Mouse (Mus musculus): ENCODE data around the gene St6galnac6.

- TF ChIP-seq POLR2A (IDR thresholded peaks at IDR 0.05; ENCODE audit: low read depth, low read length) (no peak), CTCF (IDR thresholded peaks at IDR 0.05; ENCODE audit: extremely low read depth, insufficient read depth, insufficient read length, insufficient replicate concordance) (no peak)
Measured at GRCm38 (mm10) chr2:32668176-32668575, 68.7 kb downstream of the St6galnac6 start.

All from spleen, adult 2 months (tissue).